In genomic region chr11:38779585-38779984, GRCm38 (mm10) we compare ENCODE assay signal across 31 mouse cellular contexts.
"Had no signal": no experiment of that assay in that cellular context is flagged by ENCODE, and none has a peak within 500 bp of the region (broad histone marks: within the 10 kb centered on the region; RNA-seq: fewer than 3 reads in every experiment).

No protein-coding gene starts in this region.

- H3K4me1 ChIP-seq: limb, embryonic 10.5 days; limb, embryonic 12.5 days; limb, embryonic 13.5 days; limb, embryonic 15.5 days; liver, embryonic 12.5 days; liver, embryonic 13.5 days; liver, embryonic 15.5 days; lung, embryonic 15.5 days; megakaryocyte, embryonic 14.5 days; midbrain, embryonic 10.5 days; midbrain, embryonic 12.5 days; midbrain, embryonic 13.5 days; midbrain, embryonic 15.5 days; neural tube, embryonic 12.5 days had no signal

- H3K9ac ChIP-seq: limb, embryonic 12.5 days; limb, embryonic 13.5 days; limb, embryonic 15.5 days; liver, embryonic 12.5 days; liver, embryonic 13.5 days; liver, embryonic 14.5 days; liver, embryonic 15.5 days; liver, postnatal 0 days; lung, embryonic 14.5 days; lung, embryonic 15.5 days; midbrain, embryonic 12.5 days; midbrain, embryonic 13.5 days; midbrain, embryonic 15.5 days; neural tube, embryonic 12.5 days had no signal

- H3K27me3 ChIP-seq: limb, embryonic 12.5 days; limb, embryonic 13.5 days; limb, embryonic 15.5 days; liver, embryonic 12.5 days; liver, embryonic 13.5 days; liver, embryonic 15.5 days; lung, embryonic 15.5 days; megakaryocyte, embryonic 14.5 days; midbrain, embryonic 12.5 days; midbrain, embryonic 13.5 days; midbrain, embryonic 15.5 days; neural tube, embryonic 12.5 days had no signal

- H3K4me3 ChIP-seq: limb, embryonic 10.5 days; limb, embryonic 12.5 days; limb, embryonic 13.5 days; limb, embryonic 15.5 days; liver, embryonic 12.5 days; liver, embryonic 13.5 days; liver, embryonic 15.5 days; lung, embryonic 15.5 days; megakaryocyte, embryonic 14.5 days; midbrain, embryonic 10.5 days; midbrain, embryonic 12.5 days; midbrain, embryonic 13.5 days; midbrain, embryonic 15.5 days; myocyte; neural tube, embryonic 12.5 days had no signal

- H3K27ac ChIP-seq: limb, embryonic 10.5 days; limb, embryonic 12.5 days; limb, embryonic 13.5 days; limb, embryonic 15.5 days; liver, embryonic 12.5 days; liver, embryonic 13.5 days; liver, embryonic 14.5 days; liver, embryonic 15.5 days; lung, embryonic 15.5 days; macrophage; midbrain, embryonic 10.5 days; midbrain, embryonic 12.5 days; midbrain, embryonic 13.5 days; midbrain, embryonic 15.5 days; neural tube, embryonic 12.5 days had no signal

- H3K36me3 ChIP-seq: limb, embryonic 10.5 days; limb, embryonic 12.5 days; limb, embryonic 13.5 days; limb, embryonic 15.5 days; liver, embryonic 12.5 days; liver, embryonic 13.5 days; liver, embryonic 15.5 days; lung, embryonic 15.5 days; midbrain, embryonic 10.5 days; midbrain, embryonic 12.5 days; midbrain, embryonic 13.5 days; midbrain, embryonic 15.5 days; neural tube, embryonic 12.5 days had no signal

- ATAC-seq: liver, embryonic 12.5 days; liver, postnatal 0 days; lung, postnatal 0 days; midbrain, embryonic 13.5 days; midbrain, embryonic 15.5 days; midbrain, embryonic 16.5 days had no signal

- H3K4me2 ChIP-seq: limb, embryonic 12.5 days; limb, embryonic 13.5 days; limb, embryonic 15.5 days; liver, embryonic 11.5 days; liver, embryonic 12.5 days; liver, embryonic 13.5 days; liver, embryonic 15.5 days; lung, embryonic 14.5 days; lung, embryonic 15.5 days; midbrain, embryonic 11.5 days; midbrain, embryonic 12.5 days; midbrain, embryonic 13.5 days; midbrain, embryonic 15.5 days; neural tube, embryonic 12.5 days had no signal

- DNase-seq: left cerebral cortex, postnatal 4 days; liver; liver, embryonic 13.5 days; liver, postnatal 0 days; lung, adult 18-20 months; lung, adult 2 months; lung, embryonic 14.5 days; lung, postnatal 10 days; lung, postnatal 36 days; lung, postnatal 4 days; midbrain, embryonic 14.5 days had no signal

- H3K9me3 ChIP-seq: limb, embryonic 10.5 days; limb, embryonic 12.5 days; limb, embryonic 13.5 days; limb, embryonic 15.5 days; liver, embryonic 12.5 days; liver, embryonic 13.5 days; liver, embryonic 15.5 days; lung, embryonic 15.5 days; megakaryocyte, embryonic 14.5 days; midbrain, embryonic 10.5 days; midbrain, embryonic 12.5 days; midbrain, embryonic 13.5 days; midbrain, embryonic 15.5 days; neural tube, embryonic 12.5 days had no signal
